Mouse (Mus musculus) hindbrain, embryonic 16.5 days (tissue): Measurements from ENCODE around the gene Usp1. TPM values are rescaled to one million over a fixed set of nuclear protein-coding genes. Genes with fewer than 3 reads are reported as not detected.
"Not testable (repeated sequence)": the region's sequence is repeated elsewhere in the genome, so short reads cannot be mapped to it uniquely, and the experiment has no call there.

Source experiments
- ATAC-seq: fragments of 200-750 bp; cut with Nextera tagmentation; 2 replicates; pipeline ENCODE4 v1.8.0; 2017; ENCODE audit warnings: moderate TSS enrichment, moderate library complexity
- H3K27ac ChIP-seq: fragments of 300-500 bp; sonication (generic); 2 replicates; pipeline ENCODE4 v1.5.1; 2014; ENCODE audit warnings: low read depth, mild to moderate bottlenecking, control low read depth, low read length, moderate library complexity
- H3K27me3 ChIP-seq: fragments of 300-500 bp; sonication (generic); replicated peaks from 2 replicates; pipeline ENCODE4 v1.6.1; 2014; ENCODE audit warnings: low read length; ENCODE audit not compliant: control insufficient read depth, insufficient read depth
- H3K36me3 ChIP-seq: fragments of 300-500 bp; sonication (generic); 2 replicates; pipeline ENCODE4 v1.6.1; 2014; ENCODE audit warnings: mild to moderate bottlenecking, low read length, moderate library complexity, mixed read lengths; ENCODE audit not compliant: control insufficient read depth, insufficient read depth
- H3K4me1 ChIP-seq: fragments of 300-500 bp; sonication (generic); 2 replicates; pipeline ENCODE4 v1.6.1; 2014; ENCODE audit warnings: low read depth, low read length; ENCODE audit not compliant: control insufficient read depth, insufficient read depth
- H3K4me2 ChIP-seq: fragments of 300-500 bp; sonication (generic); 2 replicates; pipeline ENCODE4 v1.6.1; 2014; ENCODE audit warnings: mild to moderate bottlenecking, low read length, control low read depth, moderate library complexity
- H3K4me3 ChIP-seq: fragments of 300-500 bp; sonication (generic); 2 replicates; pipeline ENCODE4 v1.5.1; 2014; ENCODE audit warnings: mild to moderate bottlenecking, low read length, control low read depth, moderate library complexity
- H3K9ac ChIP-seq: fragments of 300-500 bp; sonication (generic); 2 replicates; pipeline ENCODE4 v1.6.1; 2014; ENCODE audit warnings: low read depth, mild to moderate bottlenecking, control low read depth, low read length, moderate library complexity
- H3K9me3 ChIP-seq: fragments of 300-500 bp; sonication (generic); 2 replicates; pipeline ENCODE4 v1.6.1; 2014; ENCODE audit warnings: mild to moderate bottlenecking, low read length, moderate library complexity; ENCODE audit not compliant: control insufficient read depth
- WGBS: fragments of 180-500 bp; shearing (Covaris S2); extraction: QIAGEN DNeasy Blood & Tissue Kit; methylation state at CpG from one replicate; pipeline ENCODE4 v1.1.7; 2014; 5-methylcytosine and 5-hydroxymethylcytosine counted together
- polyA plus RNA-seq: library from polyadenylated mRNA; unstranded; fragments of >200 nt; fragmentation: Nextera tagmentation; extraction: Ambion mirVana; gene quantifications from 2 replicates; pipeline ENCODE4 v1.2.1, GENCODE M21; 2015

Gene Usp1
- polyA plus RNA-seq, 1 experiment from 2014 or later: 23.0 TPM

DNA sequence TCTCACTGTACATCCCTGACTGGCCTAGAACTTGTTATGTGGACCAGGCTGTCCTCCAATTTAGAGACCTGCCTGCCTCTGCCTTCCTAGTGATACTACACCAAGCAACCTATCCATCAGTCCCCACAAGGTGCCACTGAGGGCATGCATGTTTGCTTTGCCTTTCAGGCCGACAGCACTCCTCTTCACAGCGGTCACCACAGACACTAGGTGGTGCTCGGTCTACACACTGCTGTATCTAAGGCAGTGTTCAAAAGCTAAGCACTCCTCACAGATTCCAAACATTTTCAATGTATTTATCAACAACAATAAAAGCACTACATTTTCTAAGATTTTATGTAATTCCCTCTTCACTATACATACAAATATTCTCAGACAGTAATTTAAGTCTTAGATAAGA, 46.3 kb downstream of the Usp1 start:
- H3K4me2 ChIP-seq: no peak overlapping the region
- no peaks in the 10 kb centered on the region for H3K27me3 ChIP-seq
- no peaks in the 10 kb centered on the region for H3K4me1 ChIP-seq
- WGBS: 86% methylated on average over 3 of the region's 3 CpGs
- H3K4me3 ChIP-seq: no peak overlapping the region
- no peak for ATAC-seq
- peaks cover 43% of the 10 kb centered on the region for H3K36me3 ChIP-seq
- no peaks in the 10 kb centered on the region for H3K9me3 ChIP-seq
- H3K9ac ChIP-seq: no peak overlapping the region
- no peak overlapping the region for H3K27ac ChIP-seq

- Histone ChIP-seq H3K4me2 (no peak overlapping the region), H3K36me3 (peaks cover 23% of the 10 kb centered on the region), H3K4me1 (no peaks in the 10 kb centered on the region), H3K27me3 (no peaks in the 10 kb centered on the region), H3K27ac (no peak overlapping the region), H3K9me3 (no peaks in the 10 kb centered on the region), H3K4me3 (no peak overlapping the region), H3K9ac (no peak overlapping the region)
- 50% methylated on average over 8 of the region's 8 CpGs for WGBS
- no peak for ATAC-seq
These were observed 52.1 kb downstream of the Usp1 start for GRCm38 (mm10) chr4:98975741-98976140.

- ATAC-seq, H3K27me3 ChIP-seq, H3K4me1 ChIP-seq, H3K27ac ChIP-seq, H3K4me3 ChIP-seq, H3K9me3 ChIP-seq, H3K4me2 ChIP-seq, H3K9ac ChIP-seq: not testable (repeated sequence)
- 99% methylated on average over 2 of the region's 2 CpGs for WGBS
- H3K36me3 ChIP-seq: peaks cover 11% of the 10 kb centered on the region
These were observed 54.7 kb downstream of the Usp1 start for GRCm38 (mm10) chr4:98978288-98978687.

DNA sequence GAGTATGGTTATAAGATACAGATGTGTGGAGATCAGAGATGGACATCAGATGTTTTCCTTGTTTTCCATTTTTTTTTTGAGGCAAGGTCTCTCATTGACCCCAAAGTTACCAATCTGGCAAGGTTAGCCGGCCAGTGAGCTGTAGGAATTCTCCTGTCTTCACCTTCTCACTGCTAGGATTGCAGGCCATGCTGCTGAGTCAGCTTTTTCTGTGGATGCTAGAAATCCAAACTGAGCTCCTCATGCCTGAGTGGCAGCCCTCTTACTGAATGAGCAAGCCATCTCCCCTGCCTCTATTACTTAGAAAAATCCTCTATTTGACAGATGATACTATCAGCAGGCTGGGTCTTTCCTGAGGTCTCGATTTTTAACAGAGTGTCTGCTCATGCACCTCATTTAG, 55.1 kb downstream of the Usp1 start:
- no peak overlapping the region for H3K4me3 ChIP-seq
- H3K9ac ChIP-seq: no peak overlapping the region
- no peak for ATAC-seq
- no peaks in the 10 kb centered on the region for H3K4me1 ChIP-seq
- H3K36me3 ChIP-seq: peaks cover 11% of the 10 kb centered on the region
- no peak overlapping the region for H3K4me2 ChIP-seq
- no peaks in the 10 kb centered on the region for H3K27me3 ChIP-seq
- H3K27ac ChIP-seq: no peak overlapping the region
- no peaks in the 10 kb centered on the region for H3K9me3 ChIP-seq
- WGBS: 89% methylated on average over 2 of the region's 2 CpGs

- WGBS: 89% methylated on average over 3 of the region's 3 CpGs
- not testable (repeated sequence) for H3K4me1 ChIP-seq, ATAC-seq, H3K27ac ChIP-seq, H3K9ac ChIP-seq, H3K9me3 ChIP-seq, H3K36me3 ChIP-seq, H3K27me3 ChIP-seq, H3K4me2 ChIP-seq, H3K4me3 ChIP-seq
These were observed 56.4 kb downstream of the Usp1 start for GRCm38 (mm10) chr4:98979976-98980375.

- no peaks in the 10 kb centered on the region for H3K27me3 ChIP-seq
- no peak overlapping the region for H3K27ac ChIP-seq
- peaks cover 8% of the 10 kb centered on the region; the same call in 1 of the 2 replicates for H3K36me3 ChIP-seq
- H3K4me3 ChIP-seq: no peak overlapping the region
- 87% methylated on average over 8 of the region's 8 CpGs for WGBS
- H3K4me1 ChIP-seq: no peaks in the 10 kb centered on the region
- H3K9ac ChIP-seq: no peak overlapping the region
- no peak for ATAC-seq
- H3K9me3 ChIP-seq: no peaks in the 10 kb centered on the region
- no peak overlapping the region for H3K4me2 ChIP-seq
These were observed 61.1 kb downstream of the Usp1 start for GRCm38 (mm10) chr4:98984701-98985100.

Other genes starting within 250 kb of the Usp1 start
- gene L1td1, start 197.1 kb upstream of the Usp1 start, polyA plus RNA-seq: 0.17 TPM in 1 of 2 replicates, not detected in the other
- 0.55 and 0.61 TPM in 2 replicates for gene Kank4, start 106.3 kb upstream of the Usp1 start, polyA plus RNA-seq
- not detected in 2 replicates for gene I0C0044D17Rik, start 100.0 kb upstream of the Usp1 start, polyA plus RNA-seq
- 0.95 and 1.1 TPM in 2 replicates for gene Angptl3, start 107.1 kb downstream of the Usp1 start, polyA plus RNA-seq
- gene Dock7, start 197.1 kb downstream of the Usp1 start, polyA plus RNA-seq: 40.8 and 53.3 TPM in 2 replicates